Mouse (Mus musculus): ENCODE results near the gene Wnt3a. TPM values are rescaled to one million over a fixed set of nuclear protein-coding genes. Genes with fewer than 3 reads are reported as not detected.

Wnt3a gene
- total RNA-seq, 2 experiments from 2014 or later, result not detected

- DNase-seq, result no peak
Observed at GRCm38 (mm10) chr11:59262308-59262707, 28.2 kb downstream of the Wnt3a start.

GRCm38 (mm10) chr11:59260706-59261493 lies 29.7 kb downstream of the Wnt3a start:
- DNase-seq, result no peak

GRCm38 (mm10) chr11:59259647-59260046 lies 30.9 kb downstream of the Wnt3a start:
- DNase-seq, result no peak

GRCm38 (mm10) chr11:59248101-59248500 lies 42.5 kb downstream of the Wnt3a start:
- DNase-seq, result no peak

GRCm38 (mm10) chr11:59243856-59244255 lies 46.7 kb downstream of the Wnt3a start:
- no peak for DNase-seq

- DNase-seq, result no peak
Observed at GRCm38 (mm10) chr11:59241841-59242240, 48.7 kb downstream of the Wnt3a start.

- DNase-seq, result no peak
Observed at GRCm38 (mm10) chr11:59239796-59240195, 50.8 kb downstream of the Wnt3a start.

- no peak for DNase-seq
Observed at GRCm38 (mm10) chr11:59239428-59239785, 51.1 kb downstream of the Wnt3a start.

GRCm38 (mm10) chr11:59238525-59239427 lies 51.8 kb downstream of the Wnt3a start:
- peak; percentile 50 for DNase-seq

GRCm38 (mm10) chr11:59232797-59233196 lies 57.8 kb downstream of the Wnt3a start:
- no peak for DNase-seq

GRCm38 (mm10) chr11:59230144-59230760 lies 60.3 kb downstream of the Wnt3a start:
- DNase-seq, result peak; percentile 60

- DNase-seq, result peak; percentile 97
Observed at GRCm38 (mm10) chr11:59228122-59228953, 62.2 kb downstream of the Wnt3a start, which contains the start of gene Arf1. Gene Arf1, minus strand, starts transcription at chr11:59228270.

GRCm38 (mm10) chr11:59227604-59228121 lies 62.9 kb downstream of the Wnt3a start:
- no peak for DNase-seq

GRCm38 (mm10) chr11:59226787-59227603 lies 63.6 kb downstream of the Wnt3a start:
- no peak for DNase-seq

- no peak for DNase-seq
Observed at GRCm38 (mm10) chr11:59226251-59226650, 64.3 kb downstream of the Wnt3a start.

- no peak for DNase-seq
Observed at GRCm38 (mm10) chr11:59225167-59225566, 65.4 kb downstream of the Wnt3a start.

GRCm38 (mm10) chr11:59224470-59224869 lies 66.1 kb downstream of the Wnt3a start:
- DNase-seq, result no peak

- no peak for DNase-seq
Observed at GRCm38 (mm10) chr11:59224025-59224424, 66.5 kb downstream of the Wnt3a start.

- DNase-seq, result no peak
Observed at GRCm38 (mm10) chr11:59222306-59222705, 68.2 kb downstream of the Wnt3a start.

GRCm38 (mm10) chr11:59221604-59222003 lies 68.9 kb downstream of the Wnt3a start:
- DNase-seq, result no peak

GRCm38 (mm10) chr11:59219064-59219463 lies 71.5 kb downstream of the Wnt3a start:
- DNase-seq, result no peak
